Mouse (Mus musculus) embryo, embryonic 9.5 days (tissue): ENCODE data around the gene Ang2.
A peak's percentile ranks its signal among the peaks of the same experiment; 100 is the strongest.
"Not testable (repeated sequence)": the region's sequence is repeated elsewhere in the genome, so short reads cannot be mapped to it uniquely, and the experiment has no call there.

Experiments
- DNase-seq: peaks from one replicate; pipeline ENCODE4 v3.0.0-alpha.2; 2017; ENCODE audit errors: extremely low spot score

Gene Ang2

GRCm38 (mm10) chr14:51199098-51200023, at the start of gene Ang2:
Gene Ang2 (minus strand): TSS chr14:51199148.
- DNase-seq = no peak

- no peak for DNase-seq
These were observed 48.8 kb upstream of the Ang2 start for GRCm38 (mm10) chr14:51247736-51248135.

GRCm38 (mm10) chr14:51240899-51241298, 42.0 kb upstream of the Ang2 start:
- peak; percentile 16 for DNase-seq

DNA sequence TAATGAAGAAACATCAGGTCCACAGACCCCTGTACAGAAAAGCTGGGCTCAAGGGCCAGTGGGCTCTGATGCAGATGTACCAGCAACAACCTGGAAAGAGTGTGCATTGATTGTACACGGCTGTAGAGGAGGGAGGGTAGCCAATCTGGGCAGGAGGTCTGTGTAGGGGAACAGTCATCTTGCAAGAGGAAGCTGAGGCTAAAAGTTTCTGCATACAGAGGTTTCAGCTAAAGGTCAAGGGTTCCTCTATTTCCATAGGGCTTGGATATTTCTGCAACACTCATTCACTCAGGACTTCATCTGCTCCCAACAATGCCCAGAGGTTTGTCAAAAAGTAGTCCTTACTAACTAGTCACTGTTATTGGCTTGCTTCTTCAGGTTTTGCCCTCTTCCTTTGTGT, 38.5 kb upstream of the Ang2 start:
- not testable (repeated sequence) for DNase-seq

DNA sequence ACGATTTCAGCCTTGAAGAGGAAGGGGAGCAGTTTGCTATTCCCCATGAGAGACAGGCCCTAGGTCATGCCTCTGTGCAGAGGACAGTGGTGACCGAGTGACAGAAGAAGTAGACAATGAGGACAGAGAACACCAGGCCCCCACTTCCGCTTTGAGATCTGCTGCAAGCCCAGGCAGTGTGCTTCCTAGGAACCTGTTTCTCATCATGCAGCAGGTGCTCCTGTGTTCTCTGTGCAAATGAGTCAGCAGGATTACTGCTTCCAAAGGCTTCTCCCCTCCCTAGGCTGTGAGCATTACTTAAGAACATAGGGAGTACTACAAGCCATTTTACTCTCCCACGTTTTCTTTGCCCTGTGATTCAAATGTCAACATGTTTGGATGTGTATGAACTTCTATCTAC, 30.7 kb upstream of the Ang2 start:
- not testable (repeated sequence) for DNase-seq

DNA sequence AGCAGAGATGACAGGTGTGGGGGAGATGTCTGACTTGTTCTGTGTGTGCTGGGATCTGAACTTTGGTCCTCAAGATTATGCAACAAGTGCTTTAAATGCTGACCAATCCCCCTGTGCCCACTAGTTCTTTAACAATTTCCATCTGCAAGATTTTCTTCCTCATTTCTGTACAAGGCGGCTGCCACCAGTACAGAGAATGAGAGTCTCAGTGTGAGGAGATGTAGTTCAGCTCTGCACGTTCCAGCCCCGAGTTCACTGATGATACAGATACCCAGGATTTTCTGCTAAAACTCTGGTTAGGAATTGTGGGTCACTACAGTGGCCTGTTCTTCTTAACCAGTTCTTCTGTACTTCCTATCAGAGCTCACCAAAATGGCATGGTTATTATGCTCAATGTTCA, 21.1 kb upstream of the Ang2 start:
- DNase-seq = not testable (repeated sequence)

- no peak for DNase-seq
These were observed 4.2 kb upstream of the Ang2 start, which contains the start of gene Ear14 for GRCm38 (mm10) chr14:51203115-51203514. Gene Ear14 (plus strand): TSS chr14:51203391.

GRCm38 (mm10) chr14:51200466-51200865, 1.5 kb upstream of the Ang2 start:
- DNase-seq = no peak

DNA sequence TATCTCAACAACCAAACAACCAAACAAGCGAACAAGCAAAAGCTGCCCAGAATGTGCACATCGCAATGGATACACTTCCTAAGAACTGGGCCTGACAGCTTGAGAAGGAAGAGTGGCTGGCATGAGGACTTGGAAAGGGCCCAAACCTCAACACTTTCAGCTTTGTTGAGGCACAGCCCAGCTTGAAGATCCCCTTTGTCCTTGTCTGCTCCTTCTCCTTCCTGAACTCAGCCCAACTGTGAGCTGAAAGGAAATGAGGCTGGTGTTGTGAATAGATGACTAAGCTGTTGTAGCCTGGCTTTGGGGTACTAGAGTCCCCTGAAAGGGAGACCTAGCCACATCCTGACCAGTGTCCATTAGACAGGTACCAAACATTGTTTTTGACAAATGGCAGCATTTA, 1.1 kb upstream of the Ang2 start:
- DNase-seq = no peak

DNA sequence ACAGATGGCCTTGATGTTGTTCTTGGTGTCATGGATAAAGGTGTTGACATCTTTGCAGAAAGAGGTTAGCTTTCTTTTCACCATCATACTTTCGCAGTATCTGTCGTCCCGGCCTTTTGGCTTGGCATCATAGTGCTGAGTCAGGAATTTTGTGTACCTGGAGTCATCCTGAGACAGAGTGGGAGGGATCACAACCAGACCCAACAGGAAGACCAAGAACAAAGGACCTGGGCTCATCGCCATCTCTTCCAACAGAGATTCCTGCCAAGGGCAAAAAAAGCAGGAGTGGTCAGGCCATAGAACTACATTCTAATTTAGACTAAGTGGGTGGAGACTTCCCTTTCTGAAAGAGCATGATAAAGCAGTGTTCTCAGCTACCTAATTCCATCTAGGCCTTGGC, 3.3 kb downstream of the Ang2 start:
- no peak for DNase-seq

GRCm38 (mm10) chr14:51181051-51181450, 17.9 kb downstream of the Ang2 start:
- not testable (repeated sequence) for DNase-seq

GRCm38 (mm10) chr14:51173843-51174242, 25.1 kb downstream of the Ang2 start:
- DNase-seq = no peak

GRCm38 (mm10) chr14:51172947-51173346, 26.0 kb downstream of the Ang2 start:
- DNase-seq = not testable (repeated sequence)

DNA sequence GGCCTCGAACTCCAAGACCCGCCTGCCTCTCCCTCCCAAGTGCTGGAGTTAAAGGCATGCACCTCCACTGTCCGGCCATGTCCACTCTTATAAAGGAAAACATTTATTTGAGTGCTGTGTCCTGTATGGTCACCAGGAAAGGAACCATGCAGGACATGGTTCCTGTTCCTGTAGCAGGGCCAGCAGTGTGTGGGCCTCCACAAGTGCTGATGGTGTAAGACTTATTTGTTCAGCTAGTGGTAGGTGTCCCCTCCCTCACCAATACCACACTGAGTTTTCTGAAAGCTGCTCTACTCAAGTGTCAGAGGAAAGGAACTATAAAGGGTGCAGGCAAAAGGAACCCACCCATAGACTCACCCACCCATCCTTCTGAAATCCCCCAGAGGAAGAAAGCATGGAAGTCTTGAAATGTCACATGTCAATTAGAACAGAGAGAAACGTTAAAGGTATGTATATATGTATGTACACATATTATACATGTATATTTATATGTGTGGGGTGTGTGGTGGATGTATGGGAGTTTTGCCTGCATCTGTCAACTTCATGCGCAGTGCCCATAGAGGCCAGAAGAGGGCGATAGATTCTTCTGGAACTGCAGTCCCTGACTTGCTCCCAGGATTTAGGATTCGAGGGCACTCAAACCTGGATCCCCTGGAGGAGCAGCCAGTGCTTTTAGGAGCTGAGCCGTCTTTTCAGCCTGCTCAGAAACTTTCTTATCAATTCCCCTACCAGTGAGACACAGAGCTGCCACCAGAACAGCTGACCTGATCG, 26.7 kb downstream of the Ang2 start:
- DNase-seq = peak; percentile 52

GRCm38 (mm10) chr14:51166068-51166467, 32.9 kb downstream of the Ang2 start:
- no peak for DNase-seq

- no peak for DNase-seq
These were observed 33.5 kb downstream of the Ang2 start for GRCm38 (mm10) chr14:51165435-51165834.

DNA sequence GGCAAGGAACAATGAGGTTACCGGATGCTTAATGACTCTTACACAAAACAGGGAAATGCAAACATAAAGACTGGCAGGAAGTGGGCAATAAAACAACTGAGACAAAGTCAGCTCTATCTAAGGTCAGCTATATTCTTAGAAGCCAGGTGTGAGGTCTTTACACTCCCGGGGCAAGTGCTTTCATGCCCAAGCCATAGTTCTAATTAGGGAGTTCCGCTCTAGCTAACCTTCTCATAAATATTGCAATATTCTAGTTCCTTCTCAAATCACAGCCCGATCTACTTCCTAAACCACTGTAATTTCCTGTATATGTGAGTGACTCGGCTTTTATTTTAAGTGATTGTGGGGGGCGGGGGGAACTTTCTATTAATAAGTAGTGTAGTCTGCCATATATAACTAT, 35.6 kb downstream of the Ang2 start:
- DNase-seq = not testable (repeated sequence)

DNA sequence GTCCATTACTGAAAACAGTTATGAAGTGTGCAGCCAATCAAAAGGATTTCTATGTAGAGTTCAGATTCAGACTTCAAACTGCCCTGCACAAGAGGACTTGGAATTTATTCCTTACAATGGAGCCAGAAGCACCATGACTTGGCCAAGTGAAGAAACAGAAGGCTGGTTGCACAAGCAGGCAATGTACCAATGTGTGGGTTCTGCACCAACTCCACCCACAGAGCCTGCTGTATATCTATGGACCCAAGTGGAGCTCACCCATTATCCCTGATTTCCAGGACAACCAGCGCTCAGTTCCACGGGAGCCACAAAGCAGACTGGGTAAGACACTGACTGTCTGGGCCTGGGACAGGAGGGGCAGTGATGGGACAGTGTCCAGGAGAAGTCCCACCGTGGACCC, 37.0 kb downstream of the Ang2 start, which contains the start of gene Rnase2b:
Rnase2b (plus strand) TSS at position 285 of the 400 bp plus-strand sequence.
- DNase-seq = not testable (repeated sequence)

- DNase-seq = no peak
These were observed 41.9 kb downstream of the Ang2 start for GRCm38 (mm10) chr14:51157072-51157471.

GRCm38 (mm10) chr14:51156736-51157068, 42.2 kb downstream of the Ang2 start:
- DNase-seq = no peak

DNA sequence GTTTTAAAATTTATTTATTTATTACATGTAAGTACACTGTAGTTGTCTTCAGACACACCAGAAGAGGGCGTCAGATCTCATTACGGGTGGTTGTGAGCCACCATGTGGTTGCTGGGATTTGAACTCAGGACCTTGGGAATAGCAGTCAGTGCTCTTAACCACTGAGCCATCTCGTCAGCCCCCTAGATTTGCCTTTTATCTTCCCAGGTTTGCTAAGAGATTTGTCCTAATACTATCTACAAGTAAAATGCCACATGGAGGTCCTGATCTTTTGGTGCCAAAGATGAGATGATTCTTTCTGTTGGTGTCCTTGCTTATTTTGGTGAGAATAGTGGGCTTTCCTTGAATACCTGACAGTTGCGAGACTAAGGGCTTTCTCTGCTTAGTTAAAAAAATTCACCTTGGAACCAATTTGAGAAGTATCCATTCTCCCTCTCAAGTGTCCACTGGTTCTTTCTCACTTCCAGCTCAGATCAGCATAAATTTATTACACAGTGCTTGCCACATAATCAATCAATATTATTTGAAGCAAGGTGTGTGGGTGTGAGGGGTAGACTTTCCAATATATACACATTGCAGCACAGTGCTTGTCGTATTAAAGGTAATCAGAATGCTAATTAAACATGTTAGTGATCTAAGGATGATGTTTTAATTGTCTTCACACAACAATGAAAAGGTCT, 42.8 kb downstream of the Ang2 start:
- no peak for DNase-seq

GRCm38 (mm10) chr14:51152249-51152870, 46.6 kb downstream of the Ang2 start:
- no peak for DNase-seq
